14 mouse cellular contexts compared by ENCODE assay signal in the genomic region with DNA sequence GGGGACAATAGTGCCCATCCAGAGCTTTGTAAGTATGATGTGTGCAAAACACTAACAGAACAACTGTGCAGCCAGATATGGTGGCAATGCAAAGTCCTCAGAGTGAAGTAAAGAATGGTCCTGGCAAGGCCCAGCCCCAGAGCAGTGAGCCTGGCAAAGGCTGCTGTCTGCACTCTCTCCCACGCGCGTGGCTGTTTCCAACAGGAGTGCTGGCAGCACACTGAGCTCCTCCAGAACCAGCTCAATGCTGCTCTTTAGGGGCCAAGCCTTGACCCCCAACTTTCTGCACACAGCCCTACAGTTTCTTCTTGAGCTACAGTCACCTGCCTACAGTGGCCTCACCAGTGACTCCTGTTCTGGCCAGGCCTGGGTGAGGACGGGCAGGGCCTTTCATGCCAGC. TPM values are rescaled to one million over a fixed set of nuclear protein-coding genes. Genes with fewer than 3 reads are reported as not detected.
"Had no signal": no experiment of that assay in that cellular context is flagged by ENCODE, and none has a peak within 500 bp of the region (broad histone marks: within the 10 kb centered on the region; RNA-seq: fewer than 3 reads in every experiment).

No protein-coding gene starts in this region.

- H3K27me3 ChIP-seq: liver, embryonic 13.5 days; midbrain, embryonic 12.5 days; midbrain, embryonic 15.5 days; neural tube, embryonic 12.5 days; neural tube, embryonic 15.5 days had no signal

- H3K27ac ChIP-seq: liver, embryonic 13.5 days; macrophage; midbrain, embryonic 12.5 days; midbrain, embryonic 15.5 days; neural tube, embryonic 12.5 days; neural tube, embryonic 15.5 days had no signal

- DNase-seq: kidney, adult 18-20 months; kidney, postnatal 14 days; kidney, postnatal 4 days; liver, embryonic 13.5 days; lung, embryonic 14.5 days; thymus, postnatal 25 days had no signal

- H3K9me3 ChIP-seq: liver, embryonic 13.5 days; midbrain, embryonic 12.5 days; midbrain, embryonic 15.5 days; neural tube, embryonic 12.5 days; neural tube, embryonic 15.5 days had no signal

- H3K4me1 ChIP-seq: liver, embryonic 13.5 days; midbrain, embryonic 12.5 days; midbrain, embryonic 15.5 days; neural tube, embryonic 12.5 days; neural tube, embryonic 15.5 days had no signal

- H3K4me3 ChIP-seq: liver, embryonic 13.5 days; midbrain, embryonic 12.5 days; midbrain, embryonic 15.5 days; neural tube, embryonic 12.5 days; neural tube, embryonic 15.5 days had no signal

RNA-seq across cellular contexts. Expression of gene Gal, which starts 43.4 kb away (rescaled TPM):
- total RNA-seq: left cerebral cortex, adult 18-20 months had no signal
- polyA plus RNA-seq: liver, adult 2 months; liver, embryonic 13.5 days; liver, embryonic 16.5 days; macrophage had no signal
